Mouse (Mus musculus) spleen, adult 18-20 months (tissue): ENCODE data around the gene Nkap.
"Not testable (repeated sequence)": the region's sequence is repeated elsewhere in the genome, so short reads cannot be mapped to it uniquely, and the experiment has no call there.

Source experiments
- DNase-seq, 2 experiments: peaks; one replicate each; pipeline ENCODE4 v3.0.0; 2022; ENCODE audit warnings: mixed read lengths in 2 of 2

Gene Nkap

GRCm38 (mm10) chrX:37161169-37161568 is 34.6 kb downstream of the Nkap start:
- no peak for DNase-seq

GRCm38 (mm10) chrX:37163115-37163514 is 36.5 kb downstream of the Nkap start:
- no peak for DNase-seq

- peak in 1 of 2 experiments; percentile 12 for DNase-seq
Observed at GRCm38 (mm10) chrX:37167085-37167484, 40.5 kb downstream of the Nkap start.

- no peak for DNase-seq
Observed at GRCm38 (mm10) chrX:37168742-37169141, 42.1 kb downstream of the Nkap start, which contains the start of gene Akap14. TSS of gene Akap14 (minus strand) at chrX:37168842.

GRCm38 (mm10) chrX:37184401-37184800 is 57.8 kb downstream of the Nkap start:
- not testable (repeated sequence) for DNase-seq

GRCm38 (mm10) chrX:37190755-37191104 is 64.1 kb downstream of the Nkap start:
- no peak for DNase-seq

- peak; percentile 69 to 78 for DNase-seq
Observed at GRCm38 (mm10) chrX:37191105-37191743, 64.6 kb downstream of the Nkap start, which contains the start of the genes Ndufa1 and Rnf113a1. TSS of gene Ndufa1 (minus strand) at chrX:37191163. TSS of gene Rnf113a1 (plus strand) at chrX:37191245.

GRCm38 (mm10) chrX:37191744-37192379 is 65.3 kb downstream of the Nkap start:
- no peak for DNase-seq

GRCm38 (mm10) chrX:37198676-37199075 is 72.1 kb downstream of the Nkap start:
- no peak for DNase-seq
